Mouse (Mus musculus) liver, postnatal 0 days (tissue): ENCODE data around the gene Pmis2.

Experiments
- CTCF ChIP-seq: sonication (generic); IDR thresholded peaks from 2 replicates; pipeline ENCODE4 v1.5.1; 2016; ENCODE audit warnings: antibody characterized with exemption, low read depth
- EP300 ChIP-seq: IDR thresholded peaks from 2 replicates; pipeline ENCODE4 v1.6.1; 2016; ENCODE audit warnings: antibody characterized with exemption, low read depth, mild to moderate bottlenecking

DNA sequence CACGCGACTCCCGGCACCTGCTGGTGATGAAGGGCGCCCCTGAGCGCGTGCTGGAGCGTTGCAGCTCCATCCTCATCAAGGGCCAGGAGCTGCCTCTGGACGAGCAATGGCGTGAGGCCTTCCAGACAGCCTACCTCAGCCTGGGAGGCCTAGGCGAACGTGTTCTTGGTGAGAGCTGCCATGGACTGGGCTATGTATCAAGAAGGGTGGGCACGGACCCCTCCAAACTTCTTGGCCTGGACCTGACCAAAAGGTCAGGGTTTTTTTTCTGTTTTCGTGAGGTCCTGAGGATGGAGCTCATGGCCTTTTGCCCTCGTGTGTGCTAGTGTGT is 46.3 kb upstream of the Pmis2 start:
- TF ChIP-seq CTCF (no peak), EP300 (no peak)
